In genomic region chr3:36339656-36340055, GRCm38 (mm10) we compare ENCODE assay signal across 28 mouse cellular contexts.
"Had no signal": no experiment of that assay in that cellular context is flagged by ENCODE, and none has a peak within 500 bp of the region (broad histone marks: within the 10 kb centered on the region; RNA-seq: fewer than 3 reads in every experiment).

No protein-coding gene starts in this region.

- DNase-seq: left cerebral cortex, postnatal 4 days; liver; liver, embryonic 13.5 days; liver, postnatal 0 days; lung, adult 18-20 months; lung, adult 2 months; lung, embryonic 14.5 days; lung, postnatal 14 days; lung, postnatal 36 days; lung, postnatal 4 days; midbrain, embryonic 14.5 days had no signal

- ATAC-seq: liver, embryonic 12.5 days; liver, postnatal 0 days; lung, postnatal 0 days; midbrain, embryonic 13.5 days; midbrain, embryonic 15.5 days; midbrain, embryonic 16.5 days had no signal

- H3K4me3 ChIP-seq: limb, embryonic 10.5 days; limb, embryonic 12.5 days; limb, embryonic 13.5 days; limb, embryonic 15.5 days; liver, embryonic 12.5 days; liver, embryonic 13.5 days; liver, embryonic 15.5 days; lung, embryonic 15.5 days; megakaryocyte, embryonic 14.5 days; midbrain, embryonic 10.5 days; midbrain, embryonic 12.5 days; midbrain, embryonic 13.5 days; midbrain, embryonic 15.5 days; neural tube, embryonic 12.5 days had no signal

- H3K4me2 ChIP-seq: limb, embryonic 12.5 days; limb, embryonic 13.5 days; limb, embryonic 15.5 days; liver, embryonic 11.5 days; liver, embryonic 12.5 days; liver, embryonic 13.5 days; liver, embryonic 15.5 days; lung, embryonic 14.5 days; lung, embryonic 15.5 days; midbrain, embryonic 11.5 days; midbrain, embryonic 12.5 days; midbrain, embryonic 13.5 days; midbrain, embryonic 15.5 days; neural tube, embryonic 12.5 days had no signal

- H3K27me3 ChIP-seq: limb, embryonic 12.5 days; limb, embryonic 13.5 days; limb, embryonic 15.5 days; liver, embryonic 12.5 days; liver, embryonic 13.5 days; liver, embryonic 15.5 days; lung, embryonic 15.5 days; megakaryocyte, embryonic 14.5 days; midbrain, embryonic 12.5 days; midbrain, embryonic 13.5 days; midbrain, embryonic 15.5 days; neural tube, embryonic 12.5 days had no signal

- H3K36me3 ChIP-seq: limb, embryonic 10.5 days; limb, embryonic 12.5 days; limb, embryonic 13.5 days; limb, embryonic 15.5 days; liver, embryonic 12.5 days; liver, embryonic 13.5 days; liver, embryonic 15.5 days; lung, embryonic 15.5 days; midbrain, embryonic 10.5 days; midbrain, embryonic 12.5 days; midbrain, embryonic 13.5 days; midbrain, embryonic 15.5 days; neural tube, embryonic 12.5 days had no signal
